Mouse (Mus musculus) lung, postnatal 36 days (tissue): ENCODE data around the gene Tnn.

Experiments
- DNase-seq: peaks from one replicate; pipeline ENCODE4 v3.0.0; 2022; ENCODE audit warnings: mixed read lengths

The Tnn gene

DNA sequence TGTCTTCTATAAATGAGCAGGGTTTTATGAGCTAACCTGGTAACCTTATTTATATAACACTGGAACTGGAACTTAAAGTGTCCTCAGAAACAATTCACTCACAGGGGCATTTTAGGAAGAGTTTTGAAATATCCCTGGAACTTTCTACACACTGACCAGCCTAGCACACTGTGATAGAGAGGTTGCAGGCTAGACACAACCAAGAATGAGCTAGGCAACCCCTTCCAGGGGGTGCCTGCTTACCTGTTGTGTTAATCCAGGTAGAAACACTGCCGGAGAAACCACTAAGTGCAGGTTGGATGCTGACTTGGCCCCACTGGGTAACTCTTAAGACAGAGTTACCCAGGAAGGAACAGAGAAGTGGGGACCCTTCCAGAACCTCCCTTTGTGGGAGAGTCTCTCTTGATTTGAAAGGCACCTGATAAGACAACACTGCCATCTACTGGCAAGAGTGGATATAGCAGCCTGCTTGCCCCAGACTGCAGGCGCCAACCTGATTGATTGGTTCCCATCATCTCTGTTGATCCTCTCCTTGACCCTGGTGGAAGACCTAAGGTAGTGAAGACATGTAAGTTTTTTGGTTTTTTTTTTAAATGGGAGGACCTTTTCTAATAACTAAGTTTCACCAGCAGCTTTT lies 72.5 kb downstream of the Tnn start:
- peak; percentile 92 for DNase-seq

DNA sequence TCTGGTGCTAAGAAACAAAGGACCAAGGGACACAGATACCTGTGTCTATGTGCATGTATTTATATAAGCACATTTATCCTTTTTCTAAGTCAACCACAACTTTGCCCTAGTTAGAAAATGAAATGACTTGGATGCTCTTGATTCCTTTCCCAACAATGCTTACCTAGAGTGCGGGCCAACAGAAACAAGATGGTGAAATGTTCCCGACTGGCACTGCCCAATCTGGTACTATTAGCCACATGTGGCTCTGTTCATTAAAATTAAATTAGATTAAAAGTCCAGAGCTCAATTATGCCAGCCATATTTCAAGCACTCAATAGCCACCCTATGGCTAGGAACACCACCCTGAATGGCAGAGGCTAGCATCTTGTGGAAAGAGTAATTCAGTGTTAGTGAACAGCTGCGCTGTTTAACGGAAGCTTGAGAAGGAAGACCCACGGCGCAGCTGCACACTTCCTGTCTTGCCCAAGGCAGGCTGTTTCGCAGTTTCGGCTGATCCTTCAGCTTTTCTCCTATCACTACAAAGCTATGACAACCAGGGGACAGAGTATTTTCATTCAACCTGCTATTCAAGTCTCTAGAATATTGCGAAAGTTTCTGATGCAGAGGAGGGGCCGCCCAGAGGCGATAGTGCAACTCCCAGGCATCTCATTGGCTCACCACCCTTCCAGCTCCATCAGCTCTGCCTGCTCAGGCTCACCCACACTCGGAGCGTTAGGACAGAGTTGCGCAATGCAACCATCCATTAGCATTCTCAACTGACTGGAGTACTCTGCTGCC lies 74.3 kb downstream of the Tnn start:
- DNase-seq, result peak; percentile 95

DNA sequence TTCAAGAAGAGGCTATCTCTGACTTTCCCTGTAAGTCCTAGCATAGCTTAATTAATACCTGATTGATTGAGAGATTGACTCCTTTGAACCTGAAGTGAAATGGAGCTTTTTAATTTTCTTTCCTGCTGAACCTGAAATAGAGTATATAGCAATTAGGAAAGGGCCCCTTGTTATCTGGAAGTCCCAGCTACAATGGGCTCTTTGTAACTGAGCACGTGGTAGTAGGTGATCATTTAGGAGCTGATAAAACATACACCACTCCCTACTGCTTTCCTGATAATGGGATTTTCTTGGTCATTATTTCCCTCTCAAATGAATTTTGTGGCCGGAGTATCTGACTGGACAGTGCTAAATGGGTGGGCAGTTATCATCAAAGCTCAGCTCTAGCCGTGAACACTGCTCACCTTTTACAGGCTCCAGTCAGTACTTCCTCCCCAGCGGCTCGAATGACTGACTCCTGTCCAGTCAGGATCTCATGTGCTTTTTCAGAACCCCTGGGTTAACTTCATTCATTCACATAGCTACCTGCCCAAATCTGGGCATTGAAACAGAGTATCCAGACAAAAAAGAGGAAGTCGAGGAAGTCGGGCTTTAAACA lies 88.7 kb downstream of the Tnn start:
- DNase-seq, result no peak

DNA sequence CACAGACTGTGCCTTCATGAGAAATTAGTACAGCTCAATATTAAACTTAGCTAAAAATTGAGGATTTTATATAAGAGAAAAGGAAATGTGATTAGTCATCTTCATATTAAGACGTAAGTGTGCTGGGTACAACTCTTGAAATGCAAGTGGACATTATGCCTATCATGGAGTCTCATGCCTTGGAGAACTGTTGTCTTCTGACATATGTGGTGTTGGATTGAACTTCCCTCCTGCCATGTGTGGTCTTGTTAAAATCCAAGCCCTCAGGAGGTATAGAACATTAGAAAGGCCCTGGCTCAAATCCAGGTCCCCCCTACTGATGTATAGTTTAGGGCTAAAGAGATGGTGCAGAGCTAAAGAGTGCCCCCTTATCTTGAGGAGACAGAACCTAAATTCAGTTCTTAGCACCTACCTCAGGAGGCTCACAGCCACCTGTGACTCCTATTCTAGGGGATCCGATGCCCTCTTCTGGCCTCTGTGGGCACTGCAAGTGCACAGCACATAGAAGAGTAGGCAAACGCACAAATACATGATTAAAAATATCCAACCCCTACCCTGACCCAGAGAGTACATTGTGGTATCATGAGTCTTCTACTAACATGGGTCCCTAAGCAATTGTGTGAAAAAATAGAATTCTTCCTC lies 91.5 kb downstream of the Tnn start:
- peak; percentile 79 for DNase-seq

DNA sequence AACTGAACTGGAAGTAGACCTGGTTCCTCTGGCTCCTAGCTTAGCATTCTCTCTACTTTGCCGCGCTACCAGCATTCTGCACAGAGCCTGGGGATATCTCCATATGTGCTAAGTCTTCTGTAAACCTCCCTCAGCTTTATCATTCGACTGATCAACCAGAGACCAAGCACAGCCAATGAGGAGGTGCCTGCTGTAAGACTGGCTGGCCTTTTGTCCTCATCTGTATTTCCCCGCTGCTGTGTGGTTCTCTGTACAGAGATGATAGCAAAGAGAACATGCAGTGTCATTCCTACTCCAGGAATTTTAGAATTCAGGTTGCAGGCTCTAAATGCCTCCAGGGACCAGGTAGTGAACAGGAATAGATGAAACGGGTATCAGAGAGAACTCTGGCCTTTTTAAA lies 92.1 kb downstream of the Tnn start:
- no peak for DNase-seq

DNA sequence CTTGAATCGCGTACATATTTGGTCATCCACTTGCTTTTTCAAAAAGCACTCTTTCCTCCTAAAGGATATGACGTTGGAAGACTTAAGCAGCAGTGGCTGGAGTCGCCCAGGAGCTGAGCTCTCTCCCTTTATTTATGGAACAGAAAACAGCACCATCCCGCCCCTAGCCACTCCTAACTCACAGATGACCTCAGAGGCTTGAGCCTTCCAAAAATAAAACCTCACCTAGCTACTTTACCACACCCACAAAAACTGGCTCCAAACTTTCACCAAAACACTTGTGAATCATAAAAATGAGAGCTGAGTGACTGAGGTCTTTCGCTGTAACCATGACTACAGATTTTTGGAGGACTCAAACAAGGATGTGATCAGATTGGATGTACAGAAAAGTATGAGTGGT lies 92.8 kb downstream of the Tnn start:
- DNase-seq, result peak; percentile 83

DNA sequence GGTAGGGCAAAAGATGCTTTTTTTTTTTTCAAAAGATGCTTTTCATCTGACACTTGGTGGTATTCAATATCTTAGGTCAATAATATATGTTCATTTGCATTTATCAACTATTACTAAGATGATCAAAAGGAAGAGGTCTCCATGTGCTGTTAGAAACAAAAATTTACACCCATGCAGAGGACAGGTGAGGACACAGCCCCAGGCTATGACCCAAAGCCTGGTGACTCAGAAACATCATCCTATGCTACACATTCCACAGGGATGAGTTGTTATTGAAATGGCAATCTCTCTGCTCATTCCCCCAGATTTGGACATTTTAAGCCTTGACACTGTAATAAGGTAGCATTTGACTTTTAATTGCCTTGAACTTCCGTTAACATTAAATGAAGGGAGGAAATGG lies 93.5 kb downstream of the Tnn start:
- DNase-seq, result no peak

DNA sequence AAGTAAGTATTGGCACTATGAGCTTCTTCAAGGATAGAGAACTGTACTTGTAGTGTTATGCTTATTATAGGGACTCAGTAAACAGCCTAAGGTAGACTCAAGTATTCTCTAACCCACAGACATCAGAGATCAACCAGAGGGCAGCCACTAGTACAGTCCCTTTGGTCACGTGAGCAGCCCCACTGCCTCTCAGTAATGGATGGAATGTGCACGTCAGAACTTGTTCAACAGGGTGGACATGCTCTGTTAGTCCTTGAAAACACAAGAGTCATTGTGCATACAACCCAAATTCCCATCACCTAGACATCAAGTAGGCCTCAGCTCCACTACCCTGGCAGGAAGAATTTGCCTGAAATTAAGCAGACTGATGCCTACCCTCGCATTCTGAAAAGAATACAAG lies 95.7 kb downstream of the Tnn start:
- DNase-seq, result peak; percentile 89

DNA sequence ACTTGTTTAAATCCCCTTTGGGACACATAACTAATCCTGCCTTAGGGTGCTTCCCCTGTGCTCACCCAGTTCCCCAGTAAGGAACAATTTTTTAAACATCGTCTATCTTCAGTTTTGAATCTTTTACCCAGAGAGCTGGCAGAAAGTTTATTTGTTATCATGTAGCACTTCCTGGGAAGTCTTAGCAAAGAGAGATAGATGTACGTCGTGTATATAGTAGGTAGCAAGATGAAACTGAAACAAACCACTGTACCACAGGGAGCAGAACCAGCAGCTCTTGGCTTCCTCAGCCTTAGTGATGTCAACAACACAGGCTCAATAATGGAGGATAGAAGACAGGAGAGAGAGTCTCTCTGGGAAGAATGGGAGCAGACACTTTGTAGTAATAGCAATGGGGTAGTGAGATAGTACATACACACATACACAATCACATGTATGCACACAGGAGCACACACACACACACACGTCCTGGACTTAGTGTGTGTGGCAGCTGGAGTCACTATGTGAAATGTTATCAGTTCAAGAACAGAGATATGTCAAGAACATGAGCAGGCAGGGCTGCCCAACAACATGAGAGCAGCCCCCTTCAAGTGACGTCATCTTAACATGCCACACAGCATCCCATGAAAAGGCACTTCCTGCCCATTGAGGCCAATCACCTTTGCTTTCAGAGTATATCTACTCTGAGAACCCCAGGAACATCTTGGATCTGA lies 98.9 kb downstream of the Tnn start:
- DNase-seq, result no peak

DNA sequence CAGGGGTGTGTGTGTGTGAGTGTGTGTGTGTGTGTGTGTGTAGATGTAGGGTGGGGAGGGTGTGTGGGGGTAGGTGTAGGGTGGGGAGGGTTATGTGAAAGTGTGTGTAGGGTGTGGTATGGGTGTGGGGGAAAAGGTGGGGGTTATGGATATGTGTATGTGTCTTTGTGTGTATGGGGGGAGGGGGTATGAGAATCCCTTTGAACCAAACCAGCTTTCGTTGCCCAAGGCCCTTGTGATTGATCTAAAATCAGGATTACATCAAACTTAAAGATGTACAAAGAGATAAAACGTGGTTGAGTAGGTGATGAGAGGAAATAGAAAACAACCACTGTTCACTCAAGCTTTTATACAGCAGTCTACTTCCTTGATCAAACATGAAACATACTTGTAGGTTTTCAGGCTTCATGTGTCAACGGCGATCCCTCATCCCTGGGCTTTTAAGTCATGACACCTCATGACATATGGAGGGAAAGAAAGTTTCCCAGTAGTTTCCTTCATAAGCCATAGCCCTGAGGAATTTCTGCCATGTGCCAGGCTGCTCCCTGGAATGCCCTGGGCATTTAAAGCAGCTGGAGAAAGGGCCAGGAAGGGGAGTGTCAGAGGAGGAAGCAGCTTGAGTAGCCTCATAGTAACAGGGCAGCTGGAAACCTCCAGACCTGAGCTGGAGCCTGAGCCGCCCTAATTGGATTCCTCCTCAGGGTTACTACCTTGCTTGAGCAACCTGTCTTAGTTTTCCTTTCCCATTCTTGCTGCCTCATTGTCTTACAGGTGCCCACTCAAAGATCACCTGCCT lies 99.7 kb downstream of the Tnn start:
- DNase-seq, result peak; percentile 59

DNA sequence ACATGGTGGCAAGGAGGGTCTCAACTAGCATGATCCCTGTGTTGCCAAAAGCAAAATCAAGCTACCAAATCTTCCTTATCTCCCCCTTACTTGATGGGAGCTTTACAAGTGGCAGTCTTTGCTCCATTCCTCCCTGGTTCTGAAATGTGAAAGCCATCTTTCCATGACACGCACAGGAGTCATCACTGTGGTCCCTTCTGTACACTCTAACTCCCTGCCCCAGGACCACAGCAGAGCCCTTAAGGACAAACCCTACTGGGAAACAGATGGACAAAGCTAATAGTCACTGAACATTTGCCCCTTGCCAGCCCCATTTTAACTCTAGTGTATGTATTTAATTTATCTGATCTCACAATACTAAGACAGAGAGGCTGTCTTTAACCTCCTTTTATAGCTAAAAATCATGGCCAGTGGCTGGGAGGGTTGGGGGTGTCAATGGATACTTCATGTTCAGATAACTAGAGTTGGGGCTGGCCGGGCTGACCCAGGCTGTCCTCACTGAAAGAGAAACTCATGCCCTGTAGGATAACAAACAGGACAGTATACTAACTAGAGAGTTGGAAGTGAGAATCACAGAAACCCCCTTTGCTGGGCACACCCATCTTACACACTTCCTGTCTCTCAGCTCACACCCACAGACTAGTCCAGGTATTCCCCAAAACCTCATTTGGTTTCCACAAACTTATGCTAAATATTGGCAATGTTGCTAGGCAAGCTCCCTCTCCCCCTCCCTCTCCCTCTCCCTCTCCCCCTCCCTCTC lies 100.6 kb downstream of the Tnn start:
- DNase-seq, result no peak

DNA sequence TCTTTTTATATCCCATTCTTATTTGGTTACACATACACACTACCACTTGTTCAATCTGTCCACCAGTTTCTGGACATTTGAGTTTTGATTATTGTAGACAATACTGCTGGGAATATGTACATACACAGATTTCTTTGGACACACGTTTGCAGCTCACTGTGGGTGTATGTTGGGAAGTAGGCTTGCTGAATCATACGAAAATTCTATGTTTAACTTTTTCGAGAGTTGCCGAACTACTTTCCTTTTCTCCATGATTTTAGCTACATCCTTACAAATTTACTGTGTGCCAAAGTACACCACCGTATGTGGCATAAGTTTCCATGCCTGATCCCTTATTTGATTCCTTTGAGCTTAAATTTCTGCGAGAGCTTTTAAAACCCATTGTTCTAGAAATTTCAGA lies 102.5 kb downstream of the Tnn start:
- no peak for DNase-seq

DNA sequence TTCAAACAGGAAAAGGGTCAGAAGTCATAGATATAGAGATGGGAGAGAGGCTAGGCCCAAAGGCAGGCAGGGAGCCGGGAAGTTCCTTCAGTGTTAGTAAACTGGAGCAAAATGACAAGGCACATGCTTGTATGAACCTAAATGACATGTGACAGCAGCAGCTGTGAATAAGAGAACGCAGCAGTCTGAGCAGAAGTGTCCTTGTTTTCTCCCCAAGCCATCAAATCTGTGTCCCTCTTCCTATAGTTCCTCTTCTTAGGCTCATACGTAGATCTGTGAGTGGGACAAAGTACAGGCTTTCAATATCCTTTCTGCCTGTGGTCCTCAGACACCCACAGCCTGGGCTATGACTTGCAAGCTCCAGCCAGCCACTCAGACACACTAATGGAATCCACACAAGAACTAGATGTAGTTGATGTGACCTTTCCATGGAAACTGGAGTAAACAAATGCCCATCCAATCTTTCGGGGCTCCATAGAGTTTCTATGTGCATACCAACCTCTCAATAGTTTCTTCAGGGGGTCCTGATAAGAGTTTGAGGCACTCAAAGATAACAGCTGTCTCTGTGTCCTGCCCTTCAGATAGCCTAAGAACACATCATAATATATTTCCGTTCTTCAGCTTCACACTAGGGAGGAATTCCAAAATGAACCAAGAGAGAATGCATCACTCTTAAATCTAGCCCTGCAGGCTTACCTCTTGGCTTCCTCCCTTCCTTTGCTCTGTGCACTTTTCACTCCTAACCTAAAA lies 104.1 kb downstream of the Tnn start:
- no peak for DNase-seq

DNA sequence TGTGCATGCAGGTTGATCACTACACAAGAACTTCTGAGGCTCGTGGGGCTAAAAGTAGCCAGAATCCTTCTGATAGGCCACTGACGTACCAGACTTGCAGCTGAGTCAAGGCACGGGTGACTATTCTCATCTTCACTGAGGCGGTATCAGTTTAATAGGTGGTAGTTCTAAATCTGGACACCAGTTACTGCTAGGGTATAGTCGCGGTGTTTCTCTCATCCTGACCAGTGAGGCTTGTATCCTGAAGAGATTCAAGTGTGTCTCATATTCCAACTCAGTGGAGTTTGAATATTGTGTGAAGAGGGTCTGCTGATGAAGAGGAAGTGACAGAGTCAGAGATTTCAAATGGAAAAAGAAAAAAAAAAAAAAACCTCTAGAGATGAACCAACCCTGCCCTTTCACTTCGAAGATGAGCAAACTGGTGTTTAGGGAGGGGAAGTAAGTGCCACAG lies 105.9 kb downstream of the Tnn start:
- DNase-seq, result no peak

DNA sequence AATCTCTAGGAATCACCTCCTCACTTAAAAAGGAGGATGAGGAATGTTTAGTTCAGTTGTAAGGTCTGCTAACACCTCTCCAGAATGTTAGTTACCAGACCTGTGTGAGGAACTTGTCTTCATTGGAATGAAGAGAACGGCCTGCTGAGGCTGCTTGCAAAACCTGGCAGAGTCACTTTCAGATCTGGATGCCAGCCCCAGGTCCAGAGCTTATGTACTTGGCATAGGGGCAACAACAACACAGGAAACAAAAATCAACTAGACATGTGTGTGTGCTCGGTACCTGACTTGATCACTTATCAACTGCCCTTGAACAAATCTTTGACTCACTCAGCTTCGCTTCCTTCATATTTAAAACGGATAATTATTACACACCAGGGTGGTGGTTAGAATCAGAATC lies 106.6 kb downstream of the Tnn start:
- no peak for DNase-seq

DNA sequence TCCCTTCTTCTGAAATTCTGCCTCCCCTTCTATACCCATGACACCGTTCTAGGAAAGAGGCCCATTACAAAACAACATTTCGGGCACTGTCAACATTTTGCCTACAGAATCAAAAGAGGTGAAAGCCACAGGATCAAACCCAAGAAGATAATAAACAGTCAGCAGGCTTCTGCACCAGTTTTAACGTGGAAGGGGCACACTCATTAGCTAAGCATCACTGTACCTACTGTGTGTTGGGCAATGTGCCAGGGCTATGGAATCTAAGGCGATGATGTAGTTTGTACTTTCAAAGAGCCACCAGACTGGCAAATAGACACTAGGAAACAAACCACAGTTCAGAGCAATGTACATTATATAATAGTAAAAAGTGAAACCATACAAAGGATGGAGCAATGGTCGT lies 107.4 kb downstream of the Tnn start:
- DNase-seq, result no peak

DNA sequence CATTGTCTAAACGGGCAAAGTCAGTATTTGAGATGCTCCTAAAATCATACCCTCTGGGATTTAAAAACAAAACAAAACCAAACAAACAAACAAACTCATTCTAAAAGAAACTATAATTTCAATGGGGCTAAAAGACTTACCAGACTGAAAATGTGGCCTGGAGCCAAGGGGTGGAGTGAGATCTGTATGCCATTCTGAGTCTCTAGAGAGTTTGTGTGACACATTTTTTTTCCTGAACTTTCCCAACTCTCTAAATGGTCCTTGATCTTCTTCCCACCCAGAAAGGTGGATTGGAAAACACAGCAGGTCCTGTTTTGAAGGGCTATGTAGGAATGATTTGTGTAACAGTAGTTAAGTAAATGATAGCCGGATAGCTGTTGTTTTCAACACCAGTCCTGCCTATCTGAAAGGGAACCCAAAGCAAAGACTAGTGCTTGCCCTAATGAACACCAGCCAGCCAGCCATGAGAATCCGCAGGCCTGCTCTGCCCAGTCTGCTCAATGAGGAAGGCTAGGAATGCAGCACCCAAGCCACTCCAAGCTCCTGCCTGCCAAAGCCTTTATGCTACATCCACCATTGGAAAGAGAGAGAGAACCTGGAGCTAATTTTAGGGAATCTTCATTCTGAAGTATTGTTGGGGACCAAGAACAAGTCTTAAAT lies 108.2 kb downstream of the Tnn start:
- peak; percentile 73 for DNase-seq

DNA sequence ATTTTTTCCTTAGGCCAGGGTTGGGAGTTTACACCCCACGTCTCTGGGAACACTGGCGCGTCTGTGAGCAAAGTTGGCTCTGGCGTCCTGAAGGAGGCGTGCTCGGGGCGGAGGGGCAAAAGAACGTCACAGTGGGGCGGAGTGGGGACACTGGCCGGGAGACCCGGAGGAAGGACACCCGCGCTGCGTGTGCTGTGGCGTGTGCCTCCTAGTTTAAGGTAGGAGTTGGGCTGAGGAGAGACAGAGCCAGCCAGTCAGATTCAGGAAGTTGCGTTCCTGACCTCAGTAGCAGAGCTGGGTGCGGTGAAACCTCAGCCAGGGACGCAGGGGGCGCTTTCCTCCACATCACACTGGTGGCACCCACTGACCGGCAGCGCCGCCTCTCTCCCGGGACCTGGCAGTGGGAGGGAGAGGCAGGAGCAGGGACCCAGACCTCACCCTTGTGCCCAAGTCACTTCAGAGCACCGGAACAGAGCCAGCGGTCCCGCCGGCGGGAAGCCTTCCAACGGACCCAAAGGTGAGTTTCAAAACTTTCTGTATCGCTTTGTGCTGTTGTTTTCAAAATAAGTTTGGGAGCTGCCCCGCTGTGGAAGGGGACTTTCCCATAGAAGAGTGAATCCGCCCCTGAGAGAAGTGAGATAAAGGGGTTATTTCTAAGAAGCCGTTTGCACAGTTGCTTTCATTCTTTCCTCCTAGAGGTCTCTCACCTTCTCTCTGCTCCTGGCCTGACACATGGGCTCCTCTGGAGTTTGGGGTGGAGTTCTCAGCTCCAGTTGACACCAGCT lies 109.0 kb downstream of the Tnn start, which contains the start of gene 4930523C07Rik:
TSS of gene 4930523C07Rik (plus strand) at position 146 of the 785 bp plus-strand sequence.
- DNase-seq, result peak; percentile 93
